Mouse (Mus musculus): ENCODE results near the gene Hnrnpl. TPM values are rescaled to one million over a fixed set of nuclear protein-coding genes. Genes with fewer than 3 reads are reported as not detected.
A peak's percentile ranks its signal among the peaks of the same experiment; 100 is the strongest.

Gene Hnrnpl
- total RNA-seq, 2 experiments from 2014 or later: 572 to 576 TPM

- intact Hi-C loops (cut with DNase I): no loop called here
- DNase-seq: no peak
These were observed 17.5 kb downstream of the Hnrnpl start for GRCm38 (mm10) chr7:28825686-28826401.

- no peak for DNase-seq
- intact Hi-C loops (cut with DNase I): no loop called here
These were observed 18.0 kb downstream of the Hnrnpl start for GRCm38 (mm10) chr7:28826402-28826772.

- no peak for DNase-seq
- intact Hi-C loops (cut with DNase I): no loop called here
These were observed 19.0 kb downstream of the Hnrnpl start for GRCm38 (mm10) chr7:28827338-28827737.

DNA sequence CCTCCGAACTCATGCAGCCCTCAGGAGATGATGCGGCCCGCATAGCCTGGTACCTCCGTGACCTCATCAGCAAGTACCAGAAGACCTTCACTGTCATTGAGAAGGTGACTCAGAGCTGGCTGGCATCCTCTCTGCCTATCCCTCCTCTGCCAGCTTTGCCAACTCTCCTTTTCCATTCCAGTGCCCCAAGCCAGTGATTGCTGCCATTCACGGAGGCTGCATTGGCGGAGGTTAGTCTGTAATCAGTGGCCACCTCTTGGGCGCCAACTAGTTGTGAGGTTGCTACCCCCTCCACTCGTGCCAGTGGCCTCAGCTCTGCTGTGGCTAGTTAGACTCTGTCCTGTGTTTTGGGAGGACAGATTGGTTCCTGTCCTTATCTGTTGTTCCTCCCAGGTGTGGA lies 21.5 kb downstream of the Hnrnpl start:
- DNase-seq: no peak
- intact Hi-C loops (cut with DNase I): loop anchor here (10.0 kb wide), 1 partner anchor 55 kb away; the partner anchor contains the start of gene Capn12

GRCm38 (mm10) chr7:28830981-28831380 lies 22.6 kb downstream of the Hnrnpl start:
- DNase-seq: no peak
- intact Hi-C loops (cut with DNase I): loop anchor here (10.0 kb wide), 1 partner anchor 54 kb away; the partner anchor contains the start of gene Capn12

DNA sequence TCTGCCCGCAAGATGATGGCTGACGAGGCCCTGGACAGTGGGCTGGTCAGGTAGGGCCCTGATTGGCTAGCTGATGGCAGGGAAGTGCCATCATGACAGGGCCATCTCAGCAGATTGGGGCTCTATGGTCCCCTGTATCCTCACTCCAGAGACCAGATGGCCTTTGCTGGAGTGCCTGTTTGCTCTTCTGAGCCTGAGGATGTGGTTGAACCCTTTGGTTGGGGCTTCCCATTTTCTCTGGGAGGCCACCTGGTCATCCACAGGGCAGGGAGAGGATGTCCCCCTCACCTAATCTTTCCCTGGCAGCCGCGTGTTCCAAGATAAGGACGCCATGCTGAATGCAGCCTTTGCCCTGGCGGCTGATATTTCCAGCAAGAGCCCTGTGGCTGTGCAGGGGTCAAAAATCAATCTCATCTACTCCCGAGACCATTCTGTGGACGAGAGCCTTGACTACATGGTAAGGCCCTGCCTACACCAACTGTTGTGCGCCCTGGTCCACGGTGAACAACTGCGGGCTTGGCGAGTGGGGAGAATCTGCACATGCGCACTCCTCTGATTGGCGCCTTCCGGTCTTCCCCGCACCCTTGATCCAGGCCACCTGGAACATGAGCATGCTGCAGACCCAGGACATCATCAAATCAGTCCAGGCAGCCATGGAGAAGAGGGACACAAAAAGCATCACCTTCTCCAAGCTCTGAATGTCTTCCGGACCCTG lies 23.2 kb downstream of the Hnrnpl start:
- no peak for DNase-seq
- intact Hi-C loops (cut with DNase I): loop anchor here (10.0 kb wide), 1 partner anchor 53 kb away; the partner anchor contains the start of gene Capn12

- intact Hi-C loops (cut with DNase I): loop anchor here (10.0 kb wide), 1 partner anchor 53 kb away; the partner anchor contains the start of gene Capn12
- DNase-seq: no peak
These were observed 23.8 kb downstream of the Hnrnpl start for GRCm38 (mm10) chr7:28832137-28832536.

DNA sequence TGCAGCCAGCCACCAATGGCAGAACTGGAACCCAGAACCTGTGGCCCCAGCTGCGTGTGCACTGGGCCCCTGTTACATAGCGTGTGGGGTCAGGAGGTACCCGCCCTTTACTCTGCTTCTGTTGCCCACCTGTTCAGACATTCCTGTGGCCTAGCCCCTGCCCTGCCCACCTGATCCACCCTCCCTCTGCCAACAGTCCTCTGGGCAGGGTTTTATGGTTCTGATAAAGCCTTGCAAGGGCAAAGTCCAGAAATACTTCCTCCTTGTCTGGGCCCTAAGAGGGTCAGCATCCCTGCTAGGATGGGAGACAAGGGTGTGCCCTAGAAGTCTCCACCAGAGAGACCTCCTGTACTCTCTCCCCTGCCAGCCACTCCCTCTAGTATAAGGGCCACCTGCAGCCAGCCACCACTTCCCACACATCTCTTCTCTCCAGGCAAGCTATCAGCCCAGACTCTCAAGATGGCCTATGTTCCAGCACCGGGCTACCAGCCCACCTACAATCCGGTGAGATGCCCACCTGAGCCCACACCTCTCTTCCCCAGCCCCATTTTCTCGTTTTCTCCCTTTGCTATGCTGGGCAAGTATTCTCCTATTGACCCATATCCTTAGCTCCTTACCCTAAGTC lies 25.5 kb downstream of the Hnrnpl start, which contains the start of gene Lgals4:
Gene Lgals4 (plus strand): TSS at position 132 of the 625 bp plus-strand sequence.
- intact Hi-C loops (cut with DNase I): loop anchor here (10.0 kb wide), 1 partner anchor 51 kb away; the partner anchor contains the start of gene Capn12
- DNase-seq: no peak

GRCm38 (mm10) chr7:28836936-28837335 lies 28.6 kb downstream of the Hnrnpl start:
- DNase-seq: no peak
- intact Hi-C loops (cut with DNase I): loop anchor here (10.0 kb wide), 1 partner anchor 48 kb away; the partner anchor contains the start of gene Capn12

- peak; percentile 32 for DNase-seq
- intact Hi-C loops (cut with DNase I): loop anchor here (10.0 kb wide), 1 partner anchor 46 kb away; the partner anchor contains the start of gene Capn12
These were observed 30.0 kb downstream of the Hnrnpl start for GRCm38 (mm10) chr7:28838331-28838730.

DNA sequence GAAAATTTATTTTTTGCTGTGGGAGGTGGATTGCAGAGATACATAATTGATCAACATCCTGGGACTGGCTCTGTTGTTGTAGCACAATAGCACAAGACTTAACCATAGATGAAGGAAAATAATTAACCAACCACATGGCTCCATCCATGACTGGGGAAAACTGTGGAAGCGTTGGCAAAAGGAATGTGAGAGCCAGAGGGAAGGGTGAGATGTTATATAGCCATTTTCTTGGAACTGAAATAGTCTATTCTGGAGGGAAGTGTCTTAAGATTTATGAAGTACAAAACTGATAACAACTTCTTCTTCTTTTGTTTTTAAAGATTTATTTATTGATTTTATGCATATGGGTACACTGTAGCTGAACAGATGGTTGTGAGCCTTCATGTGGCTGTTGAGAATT lies 38.9 kb downstream of the Hnrnpl start:
- intact Hi-C loops (cut with DNase I): no loop called here
- DNase-seq: no peak

GRCm38 (mm10) chr7:28849700-28850236 lies 41.4 kb downstream of the Hnrnpl start:
- no peak for DNase-seq
- intact Hi-C loops (cut with DNase I): no loop called here

DNA sequence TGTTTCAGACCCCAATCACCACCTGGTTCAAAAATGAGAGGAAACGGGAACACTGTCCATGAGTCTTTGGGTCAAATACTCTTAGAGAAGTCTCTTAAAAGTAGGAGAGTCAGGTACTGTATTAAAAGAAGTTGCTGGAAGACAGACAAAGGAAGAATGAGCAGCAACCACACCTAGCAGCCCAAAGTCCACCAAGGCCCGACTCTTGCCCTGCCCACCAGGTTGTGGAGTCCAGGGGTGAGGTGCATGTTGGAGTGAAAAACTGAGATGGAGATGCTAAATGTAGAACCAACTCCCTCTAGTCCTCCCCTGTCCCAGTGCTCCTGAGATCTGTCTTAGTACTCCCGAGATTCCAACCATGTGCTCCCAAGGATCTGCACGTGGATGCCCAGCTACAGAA lies 42.3 kb downstream of the Hnrnpl start:
- intact Hi-C loops (cut with DNase I): no loop called here
- DNase-seq: no peak

DNA sequence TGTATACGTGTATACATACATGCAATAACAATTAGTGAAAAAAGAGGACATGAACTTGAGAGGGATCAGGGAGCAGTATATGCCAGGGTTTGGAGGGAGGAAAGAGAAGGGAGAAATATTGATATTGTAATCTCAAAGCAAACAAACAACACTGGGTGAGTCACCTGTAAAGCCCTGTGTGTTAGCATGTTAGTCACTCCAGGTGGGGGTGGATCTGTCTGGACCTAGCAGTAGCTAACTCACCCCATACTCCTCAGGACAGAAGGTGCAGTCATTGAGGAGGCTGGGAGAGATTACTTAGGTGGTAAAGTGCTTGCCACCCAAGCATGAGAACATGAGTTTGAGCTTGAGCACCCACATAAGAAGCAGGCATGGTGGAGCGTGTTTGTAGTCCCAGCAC lies 51.6 kb downstream of the Hnrnpl start:
- intact Hi-C loops (cut with DNase I): no loop called here
- DNase-seq: no peak

- intact Hi-C loops (cut with DNase I): no loop called here
These were observed 52.6 kb downstream of the Hnrnpl start for GRCm38 (mm10) chr7:28860898-28861297.

GRCm38 (mm10) chr7:28862817-28863499 lies 54.6 kb downstream of the Hnrnpl start:
- intact Hi-C loops (cut with DNase I): no loop called here
- no peak for DNase-seq

More at GRCm38 (mm10) chr7:28860898-28861297, 52.6 kb downstream of the Hnrnpl start:
- DNase-seq: no peak

DNA sequence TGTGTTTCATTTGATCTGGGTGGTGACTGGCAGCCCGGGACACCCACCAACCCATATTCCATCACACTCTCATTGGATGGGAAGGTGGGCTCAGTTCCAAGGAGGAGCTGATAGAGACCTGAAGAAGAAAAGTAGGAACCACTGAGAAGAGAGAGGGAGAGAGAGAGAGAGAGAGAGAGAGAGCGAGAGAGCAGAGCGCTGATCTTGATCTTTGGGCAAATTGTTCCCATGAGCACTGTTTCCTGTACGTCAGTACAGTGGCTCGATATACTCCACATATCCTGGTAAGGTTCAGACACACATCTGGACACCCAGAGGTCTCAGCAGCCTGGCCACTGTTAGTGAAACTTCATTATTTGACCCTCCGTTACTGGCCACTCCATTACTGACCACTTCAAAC lies 55.2 kb downstream of the Hnrnpl start, which contains the start of gene Lgals7:
Gene Lgals7 (plus strand): TSS at position 314 of the 400 bp plus-strand sequence.
- no peak for DNase-seq
- intact Hi-C loops (cut with DNase I): no loop called here

DNA sequence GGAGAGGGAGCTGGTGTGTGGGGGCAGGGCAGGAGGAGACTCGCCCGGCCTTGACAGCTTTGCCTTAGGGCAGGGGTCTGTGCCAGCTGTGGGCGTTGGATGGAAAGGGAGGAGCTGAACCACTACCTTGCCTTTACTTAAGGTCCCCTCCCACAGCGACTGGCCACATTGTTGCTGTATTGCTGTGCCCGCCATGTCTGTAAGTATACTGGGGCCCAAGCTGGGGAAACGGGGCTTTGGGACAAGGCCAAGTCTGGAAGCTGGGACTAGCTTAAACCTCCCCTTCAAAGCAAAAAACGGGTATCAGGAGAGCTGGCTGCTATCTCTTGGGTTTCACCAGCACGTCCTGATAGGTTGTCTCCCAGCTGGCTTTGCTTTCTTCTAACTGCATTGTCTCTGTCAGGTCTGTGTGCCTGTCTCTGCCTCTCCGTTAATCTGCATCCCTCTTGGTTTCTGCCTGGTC lies 56.0 kb downstream of the Hnrnpl start:
- intact Hi-C loops (cut with DNase I): no loop called here
- peak; percentile 33 for DNase-seq

- intact Hi-C loops (cut with DNase I): no loop called here
- peak; percentile 45 for DNase-seq
These were observed 57.4 kb downstream of the Hnrnpl start for GRCm38 (mm10) chr7:28865481-28866300.

Data from left cerebral cortex, postnatal 4 days (tissue).